Mouse (Mus musculus): ENCODE data around the gene Gpx4.
"Not testable (repeated sequence)": the region's sequence is repeated elsewhere in the genome, so short reads cannot be mapped to it uniquely, and the experiment has no call there.

Gene Gpx4

DNA sequence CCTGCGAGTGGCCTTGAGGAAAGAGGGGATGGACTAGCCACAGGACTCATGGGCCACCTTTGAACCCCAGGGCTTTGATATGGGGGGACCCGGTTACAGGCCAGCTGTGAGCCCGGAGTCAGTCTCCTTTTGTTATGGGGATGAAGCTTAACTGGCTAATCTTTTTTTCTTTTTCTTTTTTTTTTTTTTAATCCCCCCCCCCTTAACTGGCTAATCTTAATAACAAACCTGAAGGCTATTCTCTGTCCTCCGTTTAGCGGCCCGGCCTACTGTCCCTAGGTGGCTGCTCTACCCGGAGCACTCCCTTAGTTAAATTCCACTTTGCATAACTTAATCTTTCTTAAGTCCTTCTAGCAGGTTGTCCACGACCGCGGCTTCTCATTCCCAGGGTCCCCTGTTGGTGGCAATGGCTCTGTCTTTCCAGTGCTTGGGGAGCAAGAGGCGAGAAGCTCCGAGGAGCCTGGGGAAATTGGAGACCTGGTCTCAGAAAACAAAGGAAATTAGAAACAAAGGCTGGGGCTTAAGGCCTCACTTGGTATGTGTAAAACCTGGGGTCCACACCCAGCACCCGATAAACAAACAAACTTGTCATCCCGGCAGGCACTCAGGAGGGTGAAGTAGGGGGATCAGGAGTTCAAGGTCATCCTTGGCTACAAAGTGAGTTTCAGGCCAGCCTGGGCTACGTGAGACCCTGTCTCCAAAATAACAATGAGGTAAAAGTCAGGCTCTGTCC is 4.1 kb downstream of the Gpx4 start:
- DNase-seq (ENCODE audit: low spot score) = no peak

DNA sequence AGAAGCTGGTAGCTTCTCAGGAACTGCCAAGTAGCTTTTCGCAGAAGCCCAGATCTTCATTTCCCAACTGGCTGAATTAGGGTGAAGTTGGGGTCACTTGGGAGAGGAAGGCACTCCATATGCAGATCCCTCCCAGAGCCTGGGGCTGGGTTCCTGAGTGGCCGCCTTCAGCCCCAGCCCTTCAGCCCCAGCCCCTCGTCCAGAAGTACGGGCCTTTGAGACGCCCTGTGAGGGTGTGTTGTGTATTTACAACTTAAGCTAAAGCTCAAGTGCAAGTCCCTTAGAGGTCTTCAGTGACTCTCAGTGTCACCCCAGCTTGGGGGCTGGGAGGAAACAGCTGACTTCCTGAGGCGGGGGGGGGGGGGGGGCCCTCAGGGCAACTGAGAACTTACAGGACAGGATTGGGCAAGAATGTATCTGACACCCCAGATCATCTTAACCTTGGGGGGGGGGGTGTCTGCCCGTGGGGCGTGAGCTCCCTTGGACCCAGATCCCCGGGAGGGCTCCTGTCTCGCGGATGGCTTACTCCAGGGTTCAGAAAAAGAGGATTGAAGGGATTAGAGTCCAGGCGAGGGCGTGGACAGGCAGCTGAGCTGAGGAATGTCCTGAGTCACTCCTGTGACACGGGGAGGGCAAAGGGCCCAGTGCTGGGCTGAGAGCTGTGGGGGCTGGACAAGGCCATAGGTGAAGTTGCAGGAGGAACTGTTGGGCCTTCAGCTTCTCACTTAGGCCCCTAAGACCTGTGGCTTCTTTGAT is 4.8 kb downstream of the Gpx4 start:
- DNase-seq (ENCODE audit: low spot score) = peak; percentile 59

DNA sequence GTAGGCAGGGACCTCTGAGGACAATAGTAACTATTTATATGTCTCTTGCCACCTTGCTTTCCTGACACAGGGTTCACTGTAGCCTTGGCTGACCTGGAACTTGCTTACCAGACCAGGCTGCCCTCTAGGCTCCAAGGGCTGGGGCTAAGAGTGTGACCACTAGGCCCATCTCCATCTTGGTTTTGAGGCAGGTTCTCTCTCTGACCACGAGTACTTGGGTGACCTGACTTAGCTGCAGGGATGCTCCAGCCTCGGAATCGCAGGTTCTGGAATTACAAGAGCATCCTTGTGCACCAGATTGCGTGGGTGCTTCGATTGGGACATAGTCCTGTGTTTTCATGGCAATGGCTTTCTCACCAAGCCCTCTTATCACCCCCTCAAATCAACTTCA is 5.4 kb downstream of the Gpx4 start:
- DNase-seq (ENCODE audit: low spot score) = no peak

DNA sequence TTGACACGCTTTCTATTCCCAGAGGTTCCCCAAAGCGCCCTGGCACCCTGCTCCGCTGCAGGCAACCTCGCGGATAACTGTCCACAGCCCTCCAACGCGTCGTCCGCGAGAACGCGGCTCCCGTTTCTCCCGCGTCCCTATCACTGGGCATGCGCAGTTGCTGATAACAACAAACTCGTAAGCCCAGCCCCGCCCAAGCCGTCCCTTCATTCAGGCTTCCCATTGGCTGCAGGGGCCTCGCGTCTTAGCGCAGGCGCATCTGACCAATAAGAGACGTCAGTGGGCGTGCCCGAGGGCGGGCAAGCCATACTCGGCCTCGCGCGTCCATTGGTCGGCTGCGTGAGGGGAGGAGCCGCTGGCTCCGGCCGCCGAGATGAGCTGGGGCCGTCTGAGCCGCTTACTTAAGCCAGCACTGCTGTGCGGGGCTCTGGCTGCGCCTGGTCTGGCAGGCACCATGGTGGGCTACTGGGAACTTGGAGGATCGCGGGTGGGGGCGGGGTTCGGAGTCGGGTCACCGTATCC is 6.4 kb downstream of the Gpx4 start:
- DNase-seq (ENCODE audit: low spot score) = peak; percentile 100

DNA sequence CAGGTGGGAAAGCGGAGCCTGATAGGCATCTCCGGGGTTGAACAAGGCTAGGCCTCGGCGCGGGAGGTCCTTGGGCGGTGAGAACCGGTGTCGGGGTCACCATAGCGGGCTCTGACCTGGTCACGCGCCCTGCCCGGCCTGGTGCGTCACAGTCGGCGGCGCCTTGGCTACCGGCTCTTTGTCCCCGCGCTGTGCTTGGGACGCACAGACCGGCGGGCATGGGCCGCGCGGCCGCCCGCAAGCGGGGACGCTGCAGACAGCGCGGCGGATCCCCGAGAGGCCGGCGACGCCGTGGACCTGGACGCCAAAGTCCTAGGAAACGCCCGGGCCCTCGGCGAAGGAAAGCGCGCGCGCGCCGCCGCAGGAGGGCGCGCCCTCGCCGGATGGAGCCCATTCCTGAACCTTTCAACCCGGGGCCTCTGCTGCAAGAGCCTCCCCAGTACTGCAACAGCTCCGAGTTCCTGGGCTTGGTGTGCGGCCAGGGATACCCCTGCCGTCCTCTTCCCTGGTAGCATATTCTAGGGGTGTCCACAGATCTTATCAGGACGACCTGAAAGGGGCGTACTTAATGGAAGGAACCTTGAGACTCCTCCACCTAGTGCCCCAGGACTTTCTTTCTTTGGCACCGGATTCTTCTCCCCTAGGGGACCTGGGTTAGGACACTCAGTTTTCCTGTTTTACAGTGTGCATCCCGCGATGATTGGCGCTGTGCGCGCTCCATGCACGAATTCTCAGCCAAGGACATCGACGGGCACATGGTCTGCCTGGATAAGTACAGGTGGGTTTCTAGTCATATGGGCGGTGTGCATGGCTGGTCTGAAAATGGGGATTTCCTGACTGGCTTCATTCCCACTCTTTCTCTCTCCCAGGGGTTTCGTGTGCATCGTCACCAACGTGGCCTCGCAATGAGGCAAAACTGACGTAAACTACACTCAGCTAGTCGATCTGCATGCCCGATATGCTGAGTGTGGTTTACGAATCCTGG is 7.2 kb downstream of the Gpx4 start:
- DNase-seq (ENCODE audit: low spot score) = peak; percentile 80

DNA sequence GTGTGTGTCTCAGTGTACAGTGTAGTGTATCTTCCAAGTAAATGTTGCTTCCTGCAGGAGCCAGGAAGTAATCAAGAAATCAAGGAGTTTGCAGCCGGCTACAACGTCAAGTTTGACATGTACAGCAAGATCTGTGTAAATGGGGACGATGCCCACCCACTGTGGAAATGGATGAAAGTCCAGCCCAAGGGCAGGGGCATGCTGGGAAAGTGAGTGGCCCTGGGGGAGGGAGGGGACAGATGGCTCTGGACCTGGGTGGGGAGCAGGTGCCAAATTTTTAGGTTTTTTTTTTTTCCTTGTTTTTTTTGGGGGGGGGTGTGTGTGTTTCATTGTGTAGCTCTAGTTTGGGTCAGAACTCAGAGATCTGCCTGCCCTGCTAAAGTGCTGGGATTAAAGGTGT is 7.9 kb downstream of the Gpx4 start:
- not testable (repeated sequence) for DNase-seq (ENCODE audit: low spot score)

DNA sequence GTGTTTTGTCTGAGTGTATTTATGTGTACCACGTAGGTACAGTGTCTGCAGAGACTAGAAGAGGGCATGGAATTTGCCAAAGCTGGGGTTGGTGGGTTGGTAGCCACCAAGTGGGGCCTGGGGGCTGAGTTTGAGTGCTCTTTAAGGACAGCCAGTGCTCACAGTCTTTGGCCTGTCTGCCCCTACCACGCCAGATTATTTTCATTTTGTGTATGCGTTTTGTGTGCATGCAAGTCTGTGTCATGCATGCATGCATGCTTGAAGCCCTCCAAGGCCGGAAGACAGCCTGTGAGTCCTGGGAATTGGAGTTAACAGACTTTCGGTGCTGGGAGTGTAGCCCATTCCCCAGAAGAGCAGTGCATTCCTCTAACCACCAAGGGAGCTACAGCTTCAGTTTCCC is 8.4 kb downstream of the Gpx4 start:
- DNase-seq (ENCODE audit: low spot score) = no peak

DNA sequence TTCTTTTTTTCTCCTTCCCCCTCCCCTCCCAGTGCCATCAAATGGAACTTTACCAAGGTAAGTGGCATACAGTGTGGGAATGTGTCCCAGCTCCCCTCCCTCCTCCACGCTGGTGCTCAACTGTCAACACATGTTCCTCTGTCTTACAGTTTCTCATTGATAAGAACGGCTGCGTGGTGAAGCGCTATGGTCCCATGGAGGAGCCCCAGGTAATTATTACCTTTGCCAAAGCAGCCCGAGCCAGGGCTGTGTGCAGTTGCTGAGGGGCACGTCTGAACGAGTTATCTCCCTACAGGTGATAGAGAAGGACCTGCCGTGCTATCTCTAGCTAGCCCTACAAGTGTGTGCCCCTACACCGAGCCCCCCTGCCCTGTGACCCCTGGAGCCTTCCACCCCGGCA is 8.9 kb downstream of the Gpx4 start:
- DNase-seq (ENCODE audit: low spot score) = no peak

DNA sequence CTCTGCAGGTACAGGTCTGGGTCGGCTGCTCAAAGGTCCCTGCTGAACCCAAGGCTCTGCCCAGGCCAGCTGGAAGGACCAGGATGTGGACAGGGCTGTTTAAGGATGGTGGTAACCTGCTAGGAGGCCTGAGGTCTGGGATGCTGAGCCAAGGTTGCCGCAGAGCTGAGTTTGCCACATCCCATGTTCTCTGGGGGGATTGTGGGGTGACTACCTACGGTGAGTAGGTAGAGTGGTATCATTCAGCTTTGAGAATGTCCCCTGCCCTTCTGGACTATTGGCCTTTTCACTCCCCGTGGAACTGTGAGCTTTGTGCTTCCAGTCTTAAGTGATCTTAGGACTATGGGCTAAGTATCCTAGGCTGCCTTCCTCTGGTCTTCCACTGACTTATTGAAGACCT is 9.5 kb downstream of the Gpx4 start:
- DNase-seq (ENCODE audit: low spot score) = no peak

DNA sequence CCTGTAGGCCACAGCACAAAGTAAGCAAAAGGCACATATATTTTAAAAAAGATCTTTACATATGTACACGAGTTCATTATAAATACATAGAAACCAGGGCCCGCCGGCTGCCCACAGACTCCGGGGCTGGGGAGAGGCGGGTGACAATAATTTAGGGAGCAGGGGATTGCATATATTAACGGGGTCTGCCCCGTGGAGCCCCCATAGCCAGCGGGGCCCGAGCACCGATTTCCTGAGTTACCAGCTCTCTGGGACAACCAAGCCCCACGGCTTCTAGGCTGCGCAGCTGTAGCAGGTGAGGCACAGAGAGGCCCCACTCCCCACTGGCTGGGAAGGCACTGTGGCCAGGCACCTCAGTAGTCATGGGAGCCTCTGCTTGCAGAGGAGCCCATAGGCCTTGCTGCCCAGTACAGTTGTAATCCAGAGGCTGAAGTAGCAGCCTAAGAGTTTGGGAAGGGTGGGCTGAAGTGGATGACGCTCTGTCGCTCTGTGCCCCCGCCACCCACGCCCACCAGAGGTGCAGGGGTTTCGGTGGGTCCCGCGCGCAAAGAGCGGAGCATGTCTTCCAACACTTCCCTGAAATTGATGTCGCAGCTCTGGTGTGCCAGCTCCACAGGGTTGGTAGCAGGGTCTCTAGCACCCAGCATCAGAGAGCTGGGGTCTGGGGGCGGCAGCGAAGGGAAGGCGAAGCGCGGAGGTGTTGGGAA is 10.2 kb downstream of the Gpx4 start:
- no peak for DNase-seq (ENCODE audit: low spot score)

DNA sequence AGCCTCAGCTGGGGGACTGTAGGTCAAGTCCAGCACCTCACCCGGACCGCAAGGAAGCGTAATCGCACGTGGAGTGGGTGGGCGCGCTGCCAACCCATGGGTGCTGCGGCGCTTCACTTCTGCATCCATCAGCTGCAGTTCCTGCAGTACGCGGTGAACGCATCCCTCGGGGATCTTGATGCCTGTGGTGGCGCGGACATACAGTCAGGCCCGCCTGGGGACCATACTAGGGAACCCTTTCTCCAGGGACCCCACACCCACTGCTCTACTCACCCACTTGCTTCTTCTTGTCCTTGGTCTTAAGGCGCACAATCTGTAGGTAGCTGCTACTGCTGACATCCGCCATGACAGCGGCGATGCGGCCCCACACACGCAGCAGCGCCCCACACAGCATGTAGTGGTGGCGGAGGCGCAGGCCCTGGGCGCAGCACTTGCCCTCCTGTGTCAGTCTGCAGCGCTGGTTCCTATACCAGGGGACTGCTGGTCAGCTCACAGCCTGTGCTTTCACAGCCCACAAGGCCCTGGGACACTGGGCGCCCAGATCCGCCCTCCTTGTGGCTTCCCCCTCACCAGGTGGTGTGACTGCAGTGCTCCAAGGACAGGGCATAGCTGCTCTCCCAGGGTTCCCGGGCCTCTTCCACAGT is 10.8 kb downstream of the Gpx4 start:
- no peak for DNase-seq (ENCODE audit: low spot score)

DNA sequence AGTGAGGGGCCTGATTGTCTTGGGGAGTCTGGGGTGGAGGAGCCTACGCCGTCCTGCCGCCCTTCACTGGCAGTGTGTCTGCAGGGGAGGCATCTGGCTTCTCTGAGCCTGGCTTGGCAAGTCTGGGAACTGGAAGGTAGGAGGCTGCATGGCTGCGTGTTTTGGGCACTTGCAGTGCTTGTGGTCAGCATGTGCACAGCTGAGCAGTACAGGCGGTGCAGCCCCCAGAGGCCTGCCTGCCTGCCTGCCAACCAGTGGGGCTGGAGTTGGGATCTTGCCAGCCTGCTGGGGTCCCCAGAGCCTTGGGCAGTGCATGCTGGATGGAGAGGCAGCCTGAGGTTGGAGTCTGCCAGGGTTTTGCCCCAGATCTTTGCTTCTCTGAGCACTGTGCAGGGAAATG is 16.1 kb downstream of the Gpx4 start:
- DNase-seq (ENCODE audit: low spot score) = no peak

DNA sequence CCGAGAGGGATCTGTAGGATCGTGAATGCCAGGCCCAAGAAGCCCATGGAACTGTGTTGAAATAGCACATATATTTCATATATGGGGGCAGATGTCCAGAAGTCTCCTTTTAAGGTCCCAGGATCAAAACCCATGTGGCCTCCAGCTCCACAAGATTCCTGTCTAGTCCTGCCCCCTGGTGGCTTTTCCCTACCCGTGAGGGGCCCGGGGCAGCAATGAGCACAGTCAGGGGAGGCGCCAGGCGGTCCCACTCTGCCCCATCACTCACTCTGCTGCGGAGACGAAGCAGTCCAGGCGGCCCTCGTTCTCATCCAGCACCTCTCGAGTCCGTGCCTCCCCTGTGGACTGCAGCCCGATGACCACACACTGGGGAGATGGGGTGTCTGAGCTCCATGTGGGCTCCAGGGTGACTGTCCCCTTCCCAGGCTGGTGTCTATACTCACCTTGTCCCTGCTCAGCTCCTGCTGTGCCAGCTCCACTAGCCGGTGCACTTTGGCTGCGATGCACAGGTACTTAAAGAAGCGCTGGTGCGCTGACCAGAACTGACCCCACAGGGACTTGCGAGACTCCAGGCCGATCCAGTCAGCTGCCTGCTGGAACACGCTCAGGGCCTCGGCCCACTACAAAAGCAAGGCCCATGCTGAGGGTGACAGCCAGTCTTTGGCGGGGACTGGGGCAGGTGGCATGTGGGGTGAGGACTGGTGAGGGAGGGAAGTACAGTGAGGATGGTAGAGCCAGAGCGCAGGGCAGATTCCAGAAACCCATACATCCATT is 17.1 kb downstream of the Gpx4 start:
- DNase-seq (ENCODE audit: low spot score) = peak; percentile 20

DNA sequence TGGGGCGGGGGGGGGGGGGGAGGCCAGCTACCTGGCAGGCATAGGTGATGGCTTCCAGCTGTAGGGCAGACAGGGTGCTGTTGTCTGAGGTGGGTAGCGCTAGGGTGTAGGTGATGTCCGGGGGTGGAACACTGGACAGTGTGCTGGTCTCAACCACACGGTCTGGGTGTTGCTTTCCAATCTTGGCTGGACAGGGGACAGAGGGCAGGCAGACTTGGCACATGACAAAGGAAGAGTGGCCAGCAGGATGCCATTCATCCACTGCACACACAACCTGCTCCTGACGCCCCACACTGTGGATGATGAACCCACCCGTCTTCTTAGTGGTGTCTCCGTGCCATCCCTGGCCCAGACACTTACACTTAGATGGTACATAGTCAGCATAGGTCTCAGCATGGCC is 22.3 kb downstream of the Gpx4 start:
- no peak for DNase-seq (ENCODE audit: low spot score)

DNA sequence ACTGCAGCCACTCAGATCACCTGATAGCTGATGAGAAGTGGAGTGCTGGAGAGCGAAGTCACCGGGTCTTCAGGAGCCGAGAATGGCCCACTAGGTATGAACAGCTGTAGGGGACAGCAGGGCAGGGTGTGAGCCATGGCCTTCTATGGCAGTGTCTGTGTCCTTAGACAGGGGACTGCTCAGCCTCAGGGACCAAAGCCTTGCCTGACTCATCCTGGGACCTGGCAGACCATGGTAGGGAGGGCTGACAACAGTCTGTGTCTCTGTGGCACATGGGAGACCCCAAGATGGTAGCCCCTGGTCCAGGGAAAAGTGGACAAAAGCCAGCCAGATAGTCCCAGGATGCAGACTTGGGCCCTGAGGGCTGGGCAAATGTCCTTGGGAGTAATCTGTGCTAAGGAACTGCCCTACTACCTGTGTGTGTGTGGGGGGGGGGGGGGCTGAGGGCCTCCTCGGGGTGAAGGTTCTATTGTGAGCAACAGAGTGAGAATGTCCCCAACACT is 23.0 kb downstream of the Gpx4 start:
- no peak for DNase-seq (ENCODE audit: low spot score)

DNA sequence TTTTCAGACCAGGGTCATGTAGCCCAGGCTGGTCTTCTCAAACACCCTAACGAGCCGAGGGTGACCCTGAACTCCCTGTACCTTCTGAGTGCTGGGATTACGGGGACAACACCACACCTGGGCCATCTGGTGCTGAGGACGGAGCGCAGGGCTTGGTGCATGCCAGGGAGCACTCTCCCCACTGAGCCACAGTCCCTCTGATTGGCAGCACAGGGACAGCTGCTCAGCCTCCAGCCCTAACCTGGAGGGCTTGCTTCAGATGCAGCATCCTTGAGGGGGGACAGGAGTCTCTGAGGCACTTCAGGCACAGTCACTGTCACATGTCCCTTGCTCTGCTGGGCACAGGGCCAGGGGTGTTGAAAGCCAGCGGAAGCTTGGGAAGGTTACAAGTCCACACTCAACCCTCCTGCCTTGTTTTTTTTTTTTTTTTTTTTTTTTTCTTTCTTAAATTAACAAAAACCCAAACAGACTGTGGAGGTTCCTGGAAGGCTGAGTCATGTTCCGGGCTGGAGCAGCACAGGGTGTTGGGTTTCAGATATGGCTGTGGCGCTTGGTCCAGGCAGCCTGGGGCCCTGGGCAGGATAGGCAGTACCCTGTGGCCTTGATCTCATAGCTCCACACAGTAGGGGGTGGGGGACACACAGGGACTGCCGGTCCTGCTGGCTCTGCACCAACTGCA is 24.0 kb downstream of the Gpx4 start:
- DNase-seq (ENCODE audit: low spot score) = peak; percentile 49

DNA sequence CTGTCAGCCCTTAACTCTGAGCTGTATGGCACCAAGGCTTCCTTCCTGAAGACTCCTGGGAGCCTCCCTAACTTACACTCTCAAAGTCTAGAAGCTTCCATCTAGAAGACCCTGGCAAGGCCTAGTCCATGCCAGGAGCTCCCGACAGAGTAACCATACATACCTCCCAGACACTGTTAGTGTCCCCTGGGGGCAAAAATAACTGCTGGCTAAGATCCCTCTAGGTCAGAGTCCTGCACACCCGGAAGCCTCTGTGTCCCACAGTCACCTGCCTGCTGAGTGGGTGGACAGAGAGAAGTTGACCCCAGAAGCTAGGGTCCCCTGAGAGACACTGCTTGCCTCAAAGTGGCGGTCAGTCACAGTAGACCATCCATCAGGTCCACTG is 24.5 kb downstream of the Gpx4 start:
- DNase-seq (ENCODE audit: low spot score) = no peak

DNA sequence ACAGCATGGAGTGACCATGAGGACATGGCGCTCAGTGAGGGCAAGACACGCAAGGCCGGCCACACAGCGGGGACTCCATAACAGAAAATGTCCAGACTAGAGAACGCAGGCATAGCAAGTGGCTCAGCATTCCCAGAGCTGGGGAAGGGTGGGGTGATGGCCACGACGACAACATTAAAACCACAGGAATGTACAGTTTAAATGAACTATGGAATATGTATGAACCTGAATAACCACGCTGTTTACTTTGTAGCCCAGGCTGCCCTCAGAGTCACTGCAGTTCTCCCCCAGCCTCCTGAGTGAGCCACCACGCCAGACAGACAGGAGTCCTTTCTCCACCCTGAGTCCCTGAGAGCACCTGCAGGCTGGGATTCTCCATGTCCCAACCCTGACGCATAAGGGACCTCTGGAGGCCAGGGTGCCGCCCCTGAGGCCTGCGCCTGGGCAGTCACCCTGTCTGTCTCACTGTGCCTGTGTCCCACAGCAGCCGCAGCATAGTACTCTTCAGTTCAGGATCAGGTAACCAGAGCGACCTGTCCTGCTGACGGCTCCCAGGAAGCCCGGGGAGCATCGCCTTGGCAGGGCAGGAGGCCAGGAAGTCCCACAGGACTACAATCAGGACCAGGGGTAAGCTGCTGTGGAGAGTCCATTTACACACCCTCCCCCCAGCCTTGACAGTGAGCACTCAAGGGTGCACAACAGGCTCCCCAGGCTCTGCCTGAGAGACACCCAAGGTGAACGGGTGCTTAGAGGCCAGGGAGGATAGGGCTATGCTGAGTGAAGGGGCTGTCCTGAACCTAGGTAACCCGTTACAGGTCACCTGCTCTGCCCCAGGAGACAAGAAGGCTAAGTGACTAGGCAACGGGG is 25.9 kb downstream of the Gpx4 start:
- no peak for DNase-seq (ENCODE audit: low spot score)
